Comparison of ENCODE assay signal across 8 mouse cellular contexts in genomic region chr2:144010282-144011044, GRCm38 (mm10). TPM values are rescaled to one million over a fixed set of nuclear protein-coding genes. Genes with fewer than 3 reads are reported as not detected.
DNase-seq lines count a peak whose midpoint lies in the region; ATAC-seq and TF ChIP-seq lines count a peak whose summit lies in the region.

No protein-coding gene starts in this region.

- peak overlapping the region; percentile 71 for H3K4me2 ChIP-seq in kidney, embryonic 14.5 days (replicated peaks; ENCODE audit: low read depth, low read length)

- H3K36me3 ChIP-seq in C2C12 (ENCODE audit: control insufficient read depth, insufficient read depth), result peaks cover 27% of the 10 kb centered on the region
- 0 out of 2 replicates have a peak, but pooled peaks cover 3% of the 10 kb centered on the region for H3K36me3 ChIP-seq in heart, embryonic 10.5 days
- peaks cover 6% of the 10 kb centered on the region; the same call in 1 of the 2 replicates for H3K36me3 ChIP-seq in kidney, embryonic 14.5 days (ENCODE audit: control insufficient read depth, insufficient read depth, low read length)
- H3K36me3 ChIP-seq in liver, adult 2 months (ENCODE audit: control insufficient read depth, insufficient read depth, low read length), result peaks cover 2% of the 10 kb centered on the region; the same call in 1 of the 2 replicates

- no peaks in the 10 kb centered on the region for H3K9me3 ChIP-seq in heart, embryonic 10.5 days
- H3K9me3 ChIP-seq in kidney, embryonic 14.5 days (ENCODE audit: control insufficient read depth, low read length), result no peaks in the 10 kb centered on the region

- peak; percentile 70 for DNase-seq in brain, adult 2 months (ENCODE audit: low read depth, low spot score)
- peak; percentile 91 for DNase-seq in heart, embryonic 10.5 days (ENCODE audit: low spot score)
- peak; percentile 58 for DNase-seq in liver, adult 2 months (ENCODE audit: extremely low read depth, low read depth, low spot score)
- peak; percentile 80 to 83 for DNase-seq in spleen, postnatal 36 days (ENCODE audit: low spot score in 2 of 2)

- H3K4me1 ChIP-seq in embryonic fibroblast, embryonic 13.5 days (ENCODE audit: control insufficient read depth, insufficient read depth, low read length), result peaks cover 8% of the 10 kb centered on the region
- peaks cover 23% of the 10 kb centered on the region for H3K4me1 ChIP-seq in heart, embryonic 10.5 days
- peaks cover 25% of the 10 kb centered on the region for H3K4me1 ChIP-seq in kidney, embryonic 14.5 days (ENCODE audit: control insufficient read depth, insufficient read depth, low read length)
- H3K4me1 ChIP-seq in liver, adult 2 months (ENCODE audit: control insufficient read depth, insufficient read depth, low read length), result peaks cover 40% of the 10 kb centered on the region

- ATAC-seq in kidney, embryonic 14.5 days (ENCODE audit: low FRiP score, low TSS enrichment), result peak; percentile 43
- ATAC-seq in monocyte, adult 5-6 weeks (replicated peaks; ENCODE audit: insufficient number of reproducible peaks, low FRiP score, low TSS enrichment, poor library complexity, severe bottlenecking), result peak; percentile 20; the same call in 1 of the 2 replicates

- peaks cover 46% of the 10 kb centered on the region for H3K79me3 ChIP-seq in C2C12 (ENCODE audit: low read depth)

- TF ChIP-seq POLR2A in embryonic fibroblast, embryonic 13.5 days (IDR thresholded peaks at IDR 0.05; ENCODE audit: low read depth, low read length), result no peak
- peak; percentile 55; the same call in 1 of the 2 replicates for TF ChIP-seq POLR2A in liver, adult 2 months (IDR thresholded peaks at IDR 0.05; ENCODE audit: extremely low read depth, insufficient read depth, low read length)

- peak; percentile 96 for TF ChIP-seq CTCF in C2C12 (IDR thresholded peaks at IDR 0.05; ENCODE audit: control insufficient read depth, insufficient read depth, insufficient read length)
- peak; percentile 66 for TF ChIP-seq CTCF in embryonic fibroblast, embryonic 13.5 days (IDR thresholded peaks at IDR 0.05; ENCODE audit: borderline replicate concordance, insufficient read depth, low read length)
- peak; percentile 77 for TF ChIP-seq CTCF in liver, adult 2 months (IDR thresholded peaks at IDR 0.05; ENCODE audit: low read depth, low read length)

- WGBS in heart, embryonic 10.5 days, result under 1% methylated on average over 73 of the region's 107 CpGs
- WGBS in kidney, embryonic 14.5 days, result under 1% methylated on average over 46 of the region's 107 CpGs
- WGBS in liver, adult 2 months, result under 1% methylated on average over 106 of the region's 107 CpGs

- peak overlapping the region; percentile 96 for H3K27ac ChIP-seq in embryonic fibroblast, embryonic 13.5 days (ENCODE audit: insufficient read depth, low read length)
- H3K27ac ChIP-seq in heart, embryonic 10.5 days, result peak overlapping the region; percentile 98
- peak overlapping the region; percentile 97 for H3K27ac ChIP-seq in kidney, embryonic 14.5 days (ENCODE audit: low read depth, low read length)
- peak overlapping the region; percentile 96 for H3K27ac ChIP-seq in liver, adult 2 months (replicated peaks; ENCODE audit: insufficient read depth, low read depth, low read length)

- peaks cover 55% of the 10 kb centered on the region for H3K79me2 ChIP-seq in C2C12 (ENCODE audit: control insufficient read depth, insufficient read depth)
- peaks cover 29% of the 10 kb centered on the region for H3K79me2 ChIP-seq in liver, adult 2 months (ENCODE audit: control insufficient read depth, insufficient read depth, low read length)

- no peaks in the 10 kb centered on the region for H3K27me3 ChIP-seq in C2C12 (ENCODE audit: control insufficient read depth, insufficient read depth, insufficient read length)
- no peaks in the 10 kb centered on the region for H3K27me3 ChIP-seq in heart, embryonic 10.5 days (ENCODE audit: insufficient read depth, poor library complexity, severe bottlenecking)
- H3K27me3 ChIP-seq in kidney, embryonic 14.5 days (ENCODE audit: control insufficient read depth, insufficient read depth, low read length), result no peaks in the 10 kb centered on the region
- no peaks in the 10 kb centered on the region for H3K27me3 ChIP-seq in liver, adult 2 months (ENCODE audit: control insufficient read depth, insufficient read depth, low read length)

- peak overlapping the region; percentile 74 for H3K4me3 ChIP-seq in C2C12 (ENCODE audit: insufficient read depth, poor library complexity, severe bottlenecking)
- peak overlapping the region; percentile 97 for H3K4me3 ChIP-seq in embryonic fibroblast, embryonic 13.5 days (ENCODE audit: insufficient read depth, low read length)
- peak overlapping the region; percentile 96 for H3K4me3 ChIP-seq in heart, embryonic 10.5 days
- H3K4me3 ChIP-seq in kidney, embryonic 14.5 days (ENCODE audit: low read length), result peak overlapping the region; percentile 94
- peak overlapping the region; percentile 82 for H3K4me3 ChIP-seq in liver, adult 2 months (ENCODE audit: insufficient read depth, low read depth, low read length)

- H3ac ChIP-seq in C2C12 (ENCODE audit: control insufficient read depth, insufficient read length, low read depth), result peak overlapping the region; percentile 68

- peak overlapping the region; percentile 97 for H3K9ac ChIP-seq in kidney, embryonic 14.5 days (ENCODE audit: low read depth, low read length)
- peak overlapping the region; percentile 99 for H3K9ac ChIP-seq in liver, adult 2 months (ENCODE audit: low read depth, low read length)

TF ChIP-seq in C2C12, 6 proteins besides CTCF, POLR2A, EP300 and RAD21:
- TF ChIP-seq MYOG (IDR thresholded peaks at IDR 0.05; ENCODE audit: control insufficient read depth, extremely low read depth, insufficient read length), result no peak
- no peak for TF ChIP-seq CEBPB (IDR thresholded peaks at IDR 0.05; ENCODE audit: low read depth)
- TF ChIP-seq MAX (IDR thresholded peaks at IDR 0.05), result peak; percentile 43
TF ChIP-seq in C2C12: peak in this region for 1.

RNA-seq across cellular contexts. Expression of gene Rrbp1, which starts 0.6 kb away (rescaled TPM):
- 121 TPM for polyA plus RNA-seq in C2C12 (2012; fragmentation: generic; extraction: Trizol)
- 538 and 568 TPM in 2 replicates for polyA plus RNA-seq in embryonic fibroblast, embryonic 13.5 days (2011; ENCODE audit: insufficient read length, low read depth, missing spikeins)
- polyA plus RNA-seq in heart, embryonic 10.5 days (2016; fragmentation: Nextera tagmentation; extraction: Ambion mirVana), result 57.6 and 86.9 TPM in 2 replicates
- 95.4 and 97.1 TPM in 2 replicates for polyA plus RNA-seq in kidney, embryonic 14.5 days (2014; fragmentation: Nextera tagmentation; extraction: Ambion mirVana)
- total RNA-seq in liver, adult 2 months (2014; rRNA removed), result 141 and 147 TPM in 2 replicates
- polyA plus RNA-seq in liver, adult 2 months (2012; rRNA removed), result 67.4 and 109 TPM in 2 replicates
- total RNA-seq in monocyte, adult 5-6 weeks (2017), result 228 to 287 TPM (median 266 TPM) in 3 replicates

RNA-seq across cellular contexts. Expression of gene Banf2, which starts 22.4 kb away (rescaled TPM):
- not detected for polyA plus RNA-seq in C2C12 (2012; fragmentation: generic; extraction: Trizol)
- polyA plus RNA-seq in embryonic fibroblast, embryonic 13.5 days (2011; ENCODE audit: insufficient read length, low read depth, missing spikeins), result not detected in 2 replicates
- polyA plus RNA-seq in heart, embryonic 10.5 days (2016; fragmentation: Nextera tagmentation; extraction: Ambion mirVana), result not detected in 2 replicates
- polyA plus RNA-seq in kidney, embryonic 14.5 days (2014; fragmentation: Nextera tagmentation; extraction: Ambion mirVana), result not detected in 2 replicates
- total RNA-seq in liver, adult 2 months (2014; rRNA removed), result not detected in 2 replicates
- not detected in 2 replicates for polyA plus RNA-seq in liver, adult 2 months (2012; rRNA removed)
- total RNA-seq in monocyte, adult 5-6 weeks (2017), result not detected in 3 replicates

Comparison
In these comparisons a context has a peak if more than half of its experiments do, and no peak if none do; other contexts are left out.
1. Peak in every context shown above with its lines: DNase-seq, ATAC-seq, H3K4me3 ChIP-seq and H3K27ac ChIP-seq.